Mouse (Mus musculus): ENCODE data around the gene Fam173b.

DNA sequence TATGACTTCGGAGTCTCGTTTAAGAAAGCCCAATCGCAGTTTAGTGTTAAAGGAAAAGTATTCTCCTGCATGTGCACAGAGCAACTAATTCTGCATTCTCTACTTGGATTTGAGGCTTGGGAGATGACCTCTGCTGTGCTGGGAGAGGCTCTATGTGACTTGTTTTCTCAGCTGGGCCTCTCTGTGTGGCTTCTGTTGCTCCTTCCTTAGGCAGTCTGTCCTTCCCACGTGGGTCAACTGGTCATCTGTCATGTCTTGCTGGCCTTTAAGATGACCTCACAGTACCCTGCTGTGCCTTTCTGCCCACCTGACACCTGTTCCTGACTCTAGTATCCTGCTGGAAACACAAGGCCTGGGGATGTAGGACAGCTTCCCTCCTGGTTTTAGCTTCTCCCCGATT, 25.6 kb upstream of the Fam173b start:
- TF ChIP-seq CTCF (conservative IDR thresholded peaks at IDR 0.05; ENCODE audit: low read length) = no peak
- TF ChIP-seq NANOG (IDR thresholded peaks at IDR 0.05; ENCODE audit: borderline replicate concordance, low read length) = no peak
- TF ChIP-seq POU5F1 (IDR thresholded peaks at IDR 0.05; ENCODE audit: borderline replicate concordance, low read length) = no peak
